ENCODE assay signal across 14 mouse cellular contexts in the genomic region with DNA sequence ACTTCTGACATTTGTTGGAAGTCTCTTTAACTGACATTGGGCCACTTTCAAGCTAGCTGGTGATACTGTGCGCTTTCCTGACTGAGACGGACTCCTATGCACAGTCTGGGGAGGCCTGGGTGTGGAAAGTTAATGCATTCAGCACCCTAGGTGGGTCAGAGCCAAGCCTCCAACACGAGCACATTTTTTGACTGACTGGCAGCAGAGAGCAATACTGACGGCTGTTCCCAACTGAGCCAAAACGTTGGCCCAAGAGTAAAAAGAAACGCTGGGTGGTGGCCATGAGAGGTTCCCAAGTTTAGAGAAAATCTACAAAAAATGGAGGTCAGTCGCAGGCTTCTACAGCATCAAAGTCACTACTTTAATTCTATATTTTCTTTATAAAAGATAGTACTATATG.
"Had no signal": no experiment of that assay in that cellular context is flagged by ENCODE, and none has a peak within 500 bp of the region (broad histone marks: within the 10 kb centered on the region; RNA-seq: fewer than 3 reads in every experiment).

No protein-coding gene starts in this region.

- H3K27me3 ChIP-seq: kidney, embryonic 15.5 days; limb, embryonic 13.5 days; midbrain, embryonic 13.5 days; neural tube, embryonic 12.5 days had no signal

- H3K27ac ChIP-seq: kidney, embryonic 15.5 days; limb, embryonic 13.5 days; liver, embryonic 14.5 days; midbrain, embryonic 13.5 days; neural tube, embryonic 12.5 days had no signal

- DNase-seq: kidney, postnatal 14 days; left cerebral cortex, postnatal 4 days; lung, adult 18-20 months; retina, postnatal 1 day; right cerebral cortex, postnatal 4 days; spleen, adult 18-20 months; thymus, adult 18-20 months; thymus, postnatal 14 days had no signal

- H3K4me3 ChIP-seq: kidney, embryonic 15.5 days; limb, embryonic 13.5 days; midbrain, embryonic 13.5 days; myocyte; neural tube, embryonic 12.5 days had no signal

- ATAC-seq: midbrain, embryonic 13.5 days had no signal

- H3K4me2 ChIP-seq: kidney, embryonic 15.5 days; limb, embryonic 13.5 days; midbrain, embryonic 13.5 days; neural tube, embryonic 12.5 days had no signal

- H3K9me3 ChIP-seq: kidney, embryonic 15.5 days; limb, embryonic 13.5 days; midbrain, embryonic 13.5 days; neural tube, embryonic 12.5 days had no signal

- H3K36me3 ChIP-seq: kidney, embryonic 15.5 days; midbrain, embryonic 13.5 days had no signal

- H3K9ac ChIP-seq: kidney, embryonic 15.5 days; limb, embryonic 13.5 days; liver, embryonic 14.5 days; midbrain, embryonic 13.5 days; neural tube, embryonic 12.5 days had no signal
